Mouse (Mus musculus): ENCODE measurements at regions not wholly inside any gene's neighbourhood (a gene's known extent, or its start where the extent isn't known, plus 50 kb on each side); places are given as distances from the start of the nearest gene placed in this dataset.

GRCm38 (mm10) chr3:21403551-21403950 is 672.9 kb upstream of the Tbl1xr1 start:
- no peak for DNase-seq (ENCODE audit: low spot score)

DNA sequence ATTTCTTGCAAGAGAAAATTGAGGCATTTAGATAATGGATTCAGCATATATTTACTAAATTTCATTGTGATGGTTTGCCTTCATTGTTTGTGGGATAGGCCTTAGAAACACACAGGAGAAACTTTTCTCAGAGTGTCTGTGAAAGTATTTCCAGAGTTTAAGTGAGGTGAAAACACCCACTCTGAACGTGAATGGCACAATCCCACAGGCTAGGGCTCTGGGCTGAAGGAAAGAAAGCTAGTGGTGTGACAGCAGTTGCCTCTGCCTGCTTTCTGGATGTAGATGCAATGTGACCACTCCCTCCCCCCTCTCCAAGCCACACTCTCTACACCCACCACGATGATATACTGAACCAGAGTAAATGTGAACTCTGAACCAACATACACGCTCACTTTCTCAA is 672.4 kb upstream of the Tbl1xr1 start:
- no peak for DNase-seq (ENCODE audit: low spot score)

DNA sequence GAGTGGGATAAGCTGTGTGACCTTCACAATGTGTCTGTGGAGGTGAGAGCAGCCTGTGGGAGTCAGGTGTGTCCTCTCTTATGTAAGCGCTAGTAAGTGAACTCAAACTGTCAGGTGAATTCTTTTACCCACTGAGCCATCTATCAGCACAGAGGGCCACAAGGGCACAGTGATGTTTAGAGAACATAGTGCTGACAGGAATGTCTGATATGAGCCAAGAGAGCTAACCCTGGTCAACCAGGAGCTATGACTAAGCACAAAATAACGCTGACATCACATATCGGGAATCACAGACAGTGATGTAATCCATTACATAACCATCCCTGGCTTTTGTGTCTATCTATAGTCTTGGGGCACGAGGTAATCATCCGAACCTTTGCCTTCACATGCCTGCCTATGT is 669.4 kb upstream of the Tbl1xr1 start:
- DNase-seq (ENCODE audit: low spot score), result no peak

GRCm38 (mm10) chr3:21412010-21412409 is 664.4 kb upstream of the Tbl1xr1 start:
- DNase-seq (ENCODE audit: low spot score), result no peak

- no peak for DNase-seq (ENCODE audit: low spot score)
Measured at GRCm38 (mm10) chr3:21423139-21423538, 653.3 kb upstream of the Tbl1xr1 start.

- no peak for DNase-seq (ENCODE audit: low spot score)
Measured at GRCm38 (mm10) chr3:21426538-21426937, 649.9 kb upstream of the Tbl1xr1 start.

- DNase-seq (ENCODE audit: low spot score), result no peak
Measured at GRCm38 (mm10) chr3:21427408-21428031, 648.9 kb upstream of the Tbl1xr1 start.

DNA sequence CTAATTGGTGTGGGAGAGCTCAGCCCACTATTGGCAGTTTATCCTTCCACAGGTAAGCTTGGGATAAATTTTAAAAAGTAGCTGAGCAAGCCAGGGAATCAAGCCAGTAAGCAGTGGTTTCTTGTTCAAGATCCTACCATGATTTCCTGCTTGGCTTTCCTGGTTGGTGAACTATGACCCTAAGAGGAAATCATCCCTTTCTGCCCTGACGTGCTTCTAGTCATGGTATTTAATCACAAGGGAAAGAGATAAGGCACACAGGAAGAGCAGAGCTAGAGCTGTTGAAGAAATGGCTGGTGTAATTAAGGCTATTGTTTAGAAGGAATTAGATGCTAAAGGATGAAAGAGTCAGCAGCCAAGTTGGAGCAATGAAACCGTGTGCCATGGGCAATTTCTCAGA is 648.3 kb upstream of the Tbl1xr1 start:
- no peak for DNase-seq (ENCODE audit: low spot score)

GRCm38 (mm10) chr3:21464245-21464644 is 612.2 kb upstream of the Tbl1xr1 start:
- DNase-seq (ENCODE audit: low spot score), result no peak

- no peak for DNase-seq (ENCODE audit: low spot score)
Measured at GRCm38 (mm10) chr3:21466113-21466645, 610.3 kb upstream of the Tbl1xr1 start.

GRCm38 (mm10) chr3:21477366-21477765 is 599.1 kb upstream of the Tbl1xr1 start:
- DNase-seq (ENCODE audit: low spot score), result no peak

DNA sequence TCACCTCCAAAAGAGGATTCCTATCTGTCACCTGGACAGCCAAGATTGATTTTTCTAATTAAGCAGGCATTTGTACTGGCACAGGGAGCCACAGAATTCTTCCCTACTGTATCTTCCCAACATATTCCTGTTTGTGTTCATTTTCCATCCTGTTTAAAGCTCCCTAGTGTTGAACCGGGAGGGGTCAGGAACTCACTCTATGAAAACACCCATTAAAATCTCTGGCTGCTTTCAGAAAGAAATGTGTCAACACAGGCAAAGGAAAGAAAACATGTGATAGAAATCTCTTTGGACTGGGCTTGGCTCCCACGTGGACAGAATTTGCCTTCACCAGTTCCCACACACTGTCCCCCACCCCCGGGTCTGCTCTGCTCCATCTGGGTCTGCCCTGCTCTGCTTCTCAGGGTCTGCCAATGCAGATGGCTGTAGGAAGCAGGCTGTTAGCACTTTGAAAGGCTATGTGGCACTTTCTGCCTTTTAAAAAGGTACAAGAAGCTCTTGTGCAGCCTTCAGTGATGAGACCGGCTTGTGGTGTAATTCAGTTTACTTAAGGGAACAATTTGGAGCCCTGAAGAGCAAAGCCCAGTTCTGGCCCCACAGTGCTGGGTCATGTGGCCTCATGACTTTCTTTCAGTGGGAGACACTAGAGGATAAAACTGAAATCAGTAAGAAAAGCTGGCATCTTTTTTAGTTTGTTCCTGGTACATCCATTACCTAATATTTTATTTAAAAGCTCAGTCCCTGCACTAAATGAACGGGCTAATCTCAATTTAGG is 597.2 kb upstream of the Tbl1xr1 start:
- DNase-seq (ENCODE audit: low spot score), result peak; percentile 60

DNA sequence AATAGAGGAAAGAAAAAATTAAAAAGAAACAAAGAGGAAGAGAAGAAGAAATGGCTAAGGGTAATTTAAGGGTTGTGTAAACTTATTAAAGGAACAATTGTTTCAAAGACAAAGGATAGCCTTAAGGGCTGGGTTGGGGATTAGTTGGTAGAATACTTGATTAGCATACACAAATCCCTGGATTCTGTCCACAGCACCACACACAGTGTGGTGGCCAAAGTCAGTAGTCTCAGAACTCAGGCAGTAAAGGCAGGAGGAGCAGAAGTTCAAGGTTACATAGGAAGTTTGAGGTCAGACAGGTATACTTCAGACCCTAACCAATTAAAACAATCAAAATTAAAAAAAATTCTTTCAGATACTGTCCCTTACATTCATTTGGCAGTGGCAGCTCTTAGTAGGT is 596.6 kb upstream of the Tbl1xr1 start:
- no peak for DNase-seq (ENCODE audit: low spot score)

GRCm38 (mm10) chr3:21484052-21484451 is 592.4 kb upstream of the Tbl1xr1 start:
- no peak for DNase-seq (ENCODE audit: low spot score)

GRCm38 (mm10) chr3:21485454-21485853 is 591.0 kb upstream of the Tbl1xr1 start:
- no peak for DNase-seq (ENCODE audit: low spot score)

DNA sequence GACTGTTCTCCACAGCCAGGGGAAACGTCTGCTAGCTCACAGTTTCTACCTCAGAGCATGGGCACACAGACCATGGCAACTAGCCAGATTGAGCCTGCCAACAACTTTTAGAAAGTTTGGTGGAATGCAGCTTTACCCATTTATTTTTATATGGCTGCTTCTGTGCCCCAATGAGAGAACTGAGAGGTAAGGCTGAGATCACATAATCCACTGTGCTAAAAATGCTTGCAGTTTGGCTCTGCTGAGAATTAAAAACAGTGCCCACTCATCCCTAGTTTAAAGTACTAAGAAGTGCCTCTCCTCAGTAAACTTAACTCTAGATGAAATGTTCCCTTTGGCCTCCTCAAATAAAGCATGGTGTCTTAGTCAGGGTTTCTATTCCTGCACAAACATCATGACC is 586.9 kb upstream of the Tbl1xr1 start:
- no peak for DNase-seq (ENCODE audit: low spot score)

DNA sequence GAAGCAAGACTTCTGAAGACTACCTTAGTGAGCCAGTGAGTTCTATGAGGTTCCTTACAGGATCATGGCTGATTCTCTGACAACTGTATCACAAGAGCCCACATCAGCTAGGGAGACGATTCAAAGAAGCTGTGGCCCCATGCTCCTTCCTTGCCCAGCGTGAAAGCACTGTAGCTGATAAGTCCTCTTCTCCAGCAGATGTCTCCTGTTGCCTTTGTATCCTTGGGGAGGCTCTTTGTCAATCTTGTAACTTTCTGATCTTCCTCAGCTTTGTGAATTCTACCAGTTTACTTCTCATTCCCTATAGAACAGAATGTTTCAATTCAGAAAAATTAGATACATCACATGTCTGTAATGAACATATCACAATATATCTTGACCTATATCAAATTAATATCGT is 584.0 kb upstream of the Tbl1xr1 start:
- no peak for DNase-seq (ENCODE audit: low spot score)

- DNase-seq (ENCODE audit: low spot score), result no peak
Measured at GRCm38 (mm10) chr3:21493384-21493783, 583.1 kb upstream of the Tbl1xr1 start.

DNA sequence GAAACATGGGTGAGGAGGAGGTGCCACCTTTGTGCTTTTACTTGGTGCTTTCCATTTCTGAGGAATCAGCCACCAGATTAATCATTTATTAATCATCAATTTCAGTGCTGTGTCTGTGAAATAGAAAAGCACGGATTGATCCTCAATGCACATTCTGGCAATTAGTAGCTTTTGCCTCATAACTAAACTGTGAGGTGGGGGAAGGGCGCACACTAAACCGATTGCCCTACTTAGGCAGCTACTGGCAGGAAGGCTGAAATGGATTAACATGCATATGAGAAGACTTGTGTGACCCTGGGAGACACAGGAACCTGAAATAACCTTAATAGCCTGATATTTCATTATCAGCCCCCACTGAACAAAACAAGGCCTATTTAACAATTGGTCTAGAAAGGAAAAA is 581.5 kb upstream of the Tbl1xr1 start:
- DNase-seq (ENCODE audit: low spot score), result no peak

DNA sequence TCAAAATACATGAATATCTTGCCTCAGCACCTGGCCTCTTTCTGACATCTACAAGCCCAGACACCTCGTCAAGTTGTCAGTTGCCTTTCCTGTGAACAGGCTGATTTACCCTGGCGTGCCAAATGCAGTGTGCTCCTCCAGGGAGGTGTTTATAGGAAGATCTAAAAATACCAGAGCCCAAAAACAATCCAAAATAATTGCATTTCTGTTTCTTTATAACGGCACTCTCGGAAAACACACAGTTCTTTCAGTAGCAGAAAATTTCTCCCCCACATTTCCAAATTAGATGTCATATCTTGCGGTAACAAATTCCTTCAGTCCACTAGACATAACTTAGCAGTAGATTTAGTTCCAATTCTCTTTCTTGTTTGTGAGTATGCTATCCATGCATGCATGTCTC is 580.8 kb upstream of the Tbl1xr1 start:
- DNase-seq (ENCODE audit: low spot score), result no peak

DNA sequence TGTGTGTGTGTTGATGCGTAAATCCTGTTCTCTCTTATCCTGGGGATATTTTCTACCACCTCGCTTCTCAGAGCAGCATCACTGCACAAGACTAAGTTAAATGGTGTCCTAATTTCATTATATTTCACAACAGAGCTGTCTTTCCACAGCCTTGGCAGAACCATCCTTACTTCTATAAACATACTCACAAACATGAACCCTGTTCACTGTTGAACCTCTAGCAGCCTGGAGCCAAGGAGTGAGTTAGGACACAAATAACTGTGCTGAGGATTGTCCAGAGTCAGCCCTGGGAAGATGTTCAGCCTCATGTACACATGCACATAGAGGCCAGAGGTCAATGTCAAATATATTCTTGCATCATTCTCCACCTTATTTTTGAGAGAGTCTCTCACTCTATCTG is 580.3 kb upstream of the Tbl1xr1 start:
- DNase-seq (ENCODE audit: low spot score), result no peak

- no peak for DNase-seq (ENCODE audit: low spot score)
Measured at GRCm38 (mm10) chr3:21497011-21497410, 579.4 kb upstream of the Tbl1xr1 start.

GRCm38 (mm10) chr3:21507655-21508054 is 568.8 kb upstream of the Tbl1xr1 start:
- DNase-seq (ENCODE audit: low spot score), result no peak

- no peak for DNase-seq (ENCODE audit: low spot score)
Measured at GRCm38 (mm10) chr3:21512081-21512480, 564.4 kb upstream of the Tbl1xr1 start.
